Mouse (Mus musculus) G1E (cell line): ENCODE measurements at regions not wholly inside any gene's neighbourhood (a gene's known extent, or its start where the extent isn't known, plus 50 kb on each side); places are given as distances from the start of the nearest gene placed in this dataset.

Experiments
- CTCF ChIP-seq: IDR thresholded peaks from 2 replicates; pipeline ENCODE4 v1.5.1; 2012; ENCODE audit warnings: low read depth, low read length, inconsistent platforms, mixed read lengths
- GATA1 ChIP-seq: IDR thresholded peaks from 2 replicates; pipeline ENCODE4 v1.6.1; 2012; ENCODE audit warnings: borderline replicate concordance, low read length, inconsistent platforms, mixed read lengths

GRCm38 (mm10) chr8:90063291-90063690 lies 284.9 kb downstream of the Tox3 start:
- no peak for TF ChIP-seq GATA1
- no peak for TF ChIP-seq CTCF
